Mouse (Mus musculus) cortical plate, adult 2 months (tissue): Measurements from ENCODE around the gene Arfgef2.

Experiments
- CTCF ChIP-seq: fragments of 200-500 bp; IDR thresholded peaks from 2 replicates; pipeline ENCODE4 v1.5.1; 2011; ENCODE audit warnings: mild to moderate bottlenecking, control low read depth, low read length; ENCODE audit not compliant: insufficient read depth; ENCODE audit errors: extremely low read depth
- POLR2A ChIP-seq: fragments of 200-500 bp; IDR thresholded peaks from 2 replicates; pipeline ENCODE4 v1.6.1; 2011; ENCODE audit warnings: mild to moderate bottlenecking, low read length, control low read depth; ENCODE audit not compliant: insufficient read depth; ENCODE audit errors: extremely low read depth

GRCm38 (mm10) chr2:166886231-166886630, 80.8 kb downstream of the Arfgef2 start:
- TF ChIP-seq CTCF: no peak
- TF ChIP-seq POLR2A: no peak
